Comparison of ENCODE assay signal across 8 mouse cellular contexts in the genomic region with DNA sequence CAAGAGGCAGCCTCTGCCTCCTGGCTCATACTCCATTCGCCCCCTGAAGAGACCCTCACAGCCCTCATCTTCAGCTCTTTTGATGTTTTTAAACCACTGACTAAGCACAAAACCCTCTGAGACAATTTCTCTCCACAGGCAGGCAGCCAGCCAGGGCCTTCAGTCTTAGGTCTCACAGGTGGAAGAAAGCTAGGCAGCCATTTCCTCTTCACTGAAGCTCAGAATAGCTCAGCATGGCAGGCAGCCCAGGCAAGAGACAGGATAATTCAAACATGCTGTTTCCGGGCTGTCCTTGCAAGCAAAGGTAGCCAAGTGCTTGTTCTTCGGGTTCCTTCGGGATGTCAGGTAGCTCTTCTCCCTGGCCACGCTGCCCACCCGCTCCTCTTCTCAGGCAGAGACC. TPM values are rescaled to one million over a fixed set of nuclear protein-coding genes. Genes with fewer than 3 reads are reported as not detected.
DNase-seq lines count a peak whose midpoint lies in the region; ATAC-seq and TF ChIP-seq lines count a peak whose summit lies in the region.

No protein-coding gene starts in this region.

- no peak overlapping the region for H3K4me2 ChIP-seq in forebrain, embryonic 16.5 days (ENCODE audit: low read length)
- H3K4me2 ChIP-seq in forebrain, embryonic 13.5 days, result no peak overlapping the region
- no peak overlapping the region for H3K4me2 ChIP-seq in midbrain, embryonic 11.5 days

- TF ChIP-seq CTCF in heart, adult 2 months (IDR thresholded peaks at IDR 0.05), result no peak
- TF ChIP-seq CTCF in olfactory bulb, adult 2 months (IDR thresholded peaks at IDR 0.05; ENCODE audit: insufficient read depth, low read depth, low read length), result no peak

- intact Hi-C loops in heart, adult 2 months (cut with DNase I), result loop anchor here (2.0 kb wide), 1 partner anchor 49 kb away; a partner anchor contains a TSS

- H3K4me3 ChIP-seq in forebrain, embryonic 16.5 days (replicated peaks; ENCODE audit: low read length), result no peak overlapping the region
- H3K4me3 ChIP-seq in forebrain, embryonic 13.5 days, result no peak overlapping the region
- H3K4me3 ChIP-seq in heart, adult 2 months, result no peak overlapping the region
- H3K4me3 ChIP-seq in olfactory bulb, adult 2 months (ENCODE audit: insufficient read depth, low read depth, low read length), result no peak overlapping the region
- no peak overlapping the region for H3K4me3 ChIP-seq in midbrain, embryonic 11.5 days (ENCODE audit: low read depth, low read length)

- DNase-seq in brain, adult 2 months (ENCODE audit: low read depth, low spot score), result peak; percentile 95
- peak; percentile 66 to 75 for DNase-seq in heart, adult 2 months
- peak; percentile 76 for DNase-seq in kidney, postnatal 10 days
- no peak for DNase-seq in spleen, postnatal 36 days (ENCODE audit: low spot score in 2 of 2)
- DNase-seq in midbrain, embryonic 11.5 days (ENCODE audit: low spot score, missing footprints), result no peak

- 75% methylated on average over 6 of the region's 6 CpGs for WGBS in forebrain, embryonic 16.5 days
- 82% methylated on average over 6 of the region's 6 CpGs for WGBS in forebrain, embryonic 13.5 days
- 29% methylated on average over 6 of the region's 6 CpGs for WGBS in heart, adult 2 months
- WGBS in olfactory bulb, adult 2 months, result 74% methylated on average over 6 of the region's 6 CpGs
- 94% methylated on average over 6 of the region's 6 CpGs for WGBS in midbrain, embryonic 11.5 days

- H3K27me3 ChIP-seq in forebrain, embryonic 16.5 days (replicated peaks; ENCODE audit: control insufficient read depth, insufficient read depth, low read length), result no peaks in the 10 kb centered on the region
- H3K27me3 ChIP-seq in forebrain, embryonic 13.5 days, result no peaks in the 10 kb centered on the region
- H3K27me3 ChIP-seq in heart, adult 2 months (ENCODE audit: control insufficient read depth, insufficient read depth, low read length), result no peaks in the 10 kb centered on the region
- no peaks in the 10 kb centered on the region for H3K27me3 ChIP-seq in midbrain, embryonic 11.5 days (ENCODE audit: control insufficient read depth, insufficient read depth, low read length)

- no peaks in the 10 kb centered on the region for H3K79me2 ChIP-seq in heart, adult 2 months (replicated peaks; ENCODE audit: control insufficient read depth, insufficient read depth, low read length)

- H3K27ac ChIP-seq in forebrain, embryonic 16.5 days (ENCODE audit: low read length), result peak overlapping the region; percentile 3; the same call in 1 of the 2 replicates
- no peak overlapping the region; the same call in 1 of the 2 replicates for H3K27ac ChIP-seq in forebrain, embryonic 13.5 days
- H3K27ac ChIP-seq in heart, adult 2 months, result peak overlapping the region; percentile 87
- H3K27ac ChIP-seq in olfactory bulb, adult 2 months (ENCODE audit: insufficient read depth, low read depth, low read length), result 0 out of 2 replicates have a peak overlapping the region, but pooled peaks have one; percentile 17
- H3K27ac ChIP-seq in midbrain, embryonic 11.5 days (ENCODE audit: low read depth, low read length), result no peak overlapping the region

- H3K9me3 ChIP-seq in forebrain, embryonic 16.5 days (ENCODE audit: control insufficient read depth, low read length), result no peaks in the 10 kb centered on the region
- no peaks in the 10 kb centered on the region for H3K9me3 ChIP-seq in forebrain, embryonic 13.5 days (replicated peaks)
- no peaks in the 10 kb centered on the region for H3K9me3 ChIP-seq in midbrain, embryonic 11.5 days (ENCODE audit: control insufficient read depth, low read length)

- H3K36me3 ChIP-seq in forebrain, embryonic 16.5 days (ENCODE audit: control insufficient read depth, insufficient read depth), result no peaks in the 10 kb centered on the region; the same call in 1 of the 2 replicates
- peaks cover 41% of the 10 kb centered on the region for H3K36me3 ChIP-seq in forebrain, embryonic 13.5 days (ENCODE audit: poor library complexity, severe bottlenecking)
- H3K36me3 ChIP-seq in heart, adult 2 months (ENCODE audit: control insufficient read depth, insufficient read depth, low read length), result no peaks in the 10 kb centered on the region
- H3K36me3 ChIP-seq in midbrain, embryonic 11.5 days (ENCODE audit: control insufficient read depth, insufficient read depth, low read length), result peaks cover 9% of the 10 kb centered on the region

- ATAC-seq in forebrain, embryonic 16.5 days, result no peak
- ATAC-seq in forebrain, embryonic 13.5 days, result no peak
- no peak for ATAC-seq in midbrain, embryonic 11.5 days (ENCODE audit: low FRiP score)

- peak; percentile 59; the same call in 1 of the 2 replicates for TF ChIP-seq EP300 in heart, adult 2 months (IDR thresholded peaks at IDR 0.05; ENCODE audit: insufficient read depth, low read depth, low read length)

- TF ChIP-seq POLR2A in heart, adult 2 months (IDR thresholded peaks at IDR 0.05; ENCODE audit: insufficient read depth, low read depth, low read length), result no peak
- TF ChIP-seq POLR2A in olfactory bulb, adult 2 months (IDR thresholded peaks at IDR 0.05; ENCODE audit: insufficient read depth, low read depth, low read length), result no peak

- H3K9ac ChIP-seq in forebrain, embryonic 16.5 days (replicated peaks; ENCODE audit: low read depth, low read length), result no peak overlapping the region
- no peak overlapping the region for H3K9ac ChIP-seq in forebrain, embryonic 13.5 days
- H3K9ac ChIP-seq in heart, adult 2 months (ENCODE audit: low read depth, low read length), result no peak overlapping the region
- H3K9ac ChIP-seq in midbrain, embryonic 11.5 days (ENCODE audit: low read length), result no peak overlapping the region

- H3K4me1 ChIP-seq in forebrain, embryonic 16.5 days (replicated peaks; ENCODE audit: control insufficient read depth, insufficient read depth, low read length), result peaks cover 2% of the 10 kb centered on the region; the same call in 1 of the 2 replicates
- no peaks in the 10 kb centered on the region; the same call in 1 of the 2 replicates for H3K4me1 ChIP-seq in forebrain, embryonic 13.5 days
- peaks cover 34% of the 10 kb centered on the region for H3K4me1 ChIP-seq in heart, adult 2 months (ENCODE audit: control insufficient read depth, insufficient read depth, low read length)
- H3K4me1 ChIP-seq in olfactory bulb, adult 2 months (ENCODE audit: control insufficient read depth, insufficient read depth, low read length), result peaks cover 3% of the 10 kb centered on the region; the same call in 1 of the 2 replicates
- no peaks in the 10 kb centered on the region for H3K4me1 ChIP-seq in midbrain, embryonic 11.5 days (ENCODE audit: control insufficient read depth, insufficient read depth, low read length)

RNA-seq across cellular contexts. Expression of a gene that starts 50.0 kb away (rescaled TPM):
- polyA plus RNA-seq in forebrain, embryonic 16.5 days (2015; fragmentation: Nextera tagmentation; extraction: Ambion mirVana), result 24.6 and 24.8 TPM in 2 replicates
- polyA plus RNA-seq in forebrain, embryonic 13.5 days (2015; fragmentation: Nextera tagmentation; extraction: Ambion mirVana), result 11.1 and 11.5 TPM in 2 replicates
- total RNA-seq in heart, adult 2 months (2021), result 10 to 100 TPM; 38.8 to 39.6 TPM
- 34.3 and 39.7 TPM in 2 replicates for polyA plus RNA-seq in heart, adult 2 months (2012; rRNA removed)
- not detected in 2 replicates for polyA plus RNA-seq in olfactory bulb, adult 2 months (2012; ENCODE audit: insufficient read depth, insufficient read length, low replicate concordance, missing spikeins)
- polyA plus RNA-seq in midbrain, embryonic 11.5 days (2014; fragmentation: Nextera tagmentation; extraction: Ambion mirVana), result 7.4 and 9.6 TPM in 2 replicates

RNA-seq across cellular contexts. Expression of a gene that starts 52.9 kb away (rescaled TPM):
- 28.0 and 28.1 TPM in 2 replicates for polyA plus RNA-seq in forebrain, embryonic 16.5 days (2015; fragmentation: Nextera tagmentation; extraction: Ambion mirVana)
- 20.3 and 24.4 TPM in 2 replicates for polyA plus RNA-seq in forebrain, embryonic 13.5 days (2015; fragmentation: Nextera tagmentation; extraction: Ambion mirVana)
- 10 to 100 TPM; 15.7 to 15.8 TPM for total RNA-seq in heart, adult 2 months (2021)
- 24.9 and 27.0 TPM in 2 replicates for polyA plus RNA-seq in heart, adult 2 months (2012; rRNA removed)
- not detected in 2 replicates for polyA plus RNA-seq in olfactory bulb, adult 2 months (2012; ENCODE audit: insufficient read depth, insufficient read length, low replicate concordance, missing spikeins)
- 31.9 and 33.8 TPM in 2 replicates for polyA plus RNA-seq in midbrain, embryonic 11.5 days (2014; fragmentation: Nextera tagmentation; extraction: Ambion mirVana)

Comparison
In these comparisons a context has a peak if more than half of its experiments do, and no peak if none do; other contexts are left out.
1. H3K27ac ChIP-seq: peak in forebrain, embryonic 16.5 days (single experiment), heart, adult 2 months (single experiment) and olfactory bulb, adult 2 months (single experiment); none in forebrain, embryonic 13.5 days (single experiment) and midbrain, embryonic 11.5 days (single experiment).
2. DNase-seq: peak in brain, adult 2 months (single experiment), heart, adult 2 months (2 of 2) and kidney, postnatal 10 days (single experiment); none in spleen, postnatal 36 days (0 of 2) and midbrain, embryonic 11.5 days (single experiment).